Mouse (Mus musculus): Measurements from ENCODE around the gene Hectd2. TPM values are rescaled to one million over a fixed set of nuclear protein-coding genes. Genes with fewer than 3 reads are reported as not detected.

Gene Hectd2
- polyA plus RNA-seq (2017; shearing (Covaris generic)), result 1.1 TPM

GRCm38 (mm10) chr19:36554046-36554784 lies at the start of gene Hectd2:
Gene Hectd2 (plus strand): TSS chr19:36554639.

Other genes with a start within 250 kb of the Hectd2 start
- gene Pcgf5, start 206.3 kb upstream of the Hectd2 start, polyA plus RNA-seq (2017; shearing (Covaris generic)), result 51.4 TPM
- gene Ppp1r3c, start 182.0 kb downstream of the Hectd2 start, polyA plus RNA-seq (2017; shearing (Covaris generic)), result not detected

All from inflammation-experienced regulatory T-cells, adult 16 weeks (primary cell).